Mouse (Mus musculus): ENCODE results near the gene Stmn1. TPM values are rescaled to one million over a fixed set of nuclear protein-coding genes. Genes with fewer than 3 reads are reported as not detected.
"Not testable (repeated sequence)": the region's sequence is repeated elsewhere in the genome, so short reads cannot be mapped to it uniquely, and the experiment has no call there.

The Stmn1 gene
- polyA plus RNA-seq, 1 experiment from 2014 or later = 6,954 TPM

- H3K9ac ChIP-seq = no peak overlapping the region
- no peak overlapping the region for H3K4me3 ChIP-seq
- H3K27me3 ChIP-seq = peaks cover 3% of the 10 kb centered on the region; the same call in 1 of the 2 replicates
- ATAC-seq = no peak
- peaks cover 9% of the 10 kb centered on the region for H3K4me1 ChIP-seq
- no peak overlapping the region for H3K4me2 ChIP-seq
- H3K27ac ChIP-seq = no peak overlapping the region
- H3K36me3 ChIP-seq (ENCODE audit: poor library complexity, severe bottlenecking) = peaks cover 24% of the 10 kb centered on the region
- H3K9me3 ChIP-seq (replicated peaks) = no peaks in the 10 kb centered on the region
- WGBS = 88% methylated on average over 4 of the region's 4 CpGs
These were observed 11.7 kb downstream of the Stmn1 start for GRCm38 (mm10) chr4:134479839-134480238.

GRCm38 (mm10) chr4:134480864-134481263, 12.7 kb downstream of the Stmn1 start:
- H3K27ac ChIP-seq = no peak overlapping the region
- H3K27me3 ChIP-seq = peaks cover 3% of the 10 kb centered on the region; the same call in 1 of the 2 replicates
- no peaks in the 10 kb centered on the region for H3K9me3 ChIP-seq (replicated peaks)
- peaks cover 5% of the 10 kb centered on the region; the same call in 1 of the 2 replicates for H3K4me1 ChIP-seq
- H3K4me2 ChIP-seq = no peak overlapping the region
- ATAC-seq = no peak
- H3K4me3 ChIP-seq = no peak overlapping the region
- peaks cover 14% of the 10 kb centered on the region for H3K36me3 ChIP-seq (ENCODE audit: poor library complexity, severe bottlenecking)
- no peak overlapping the region for H3K9ac ChIP-seq
- 23% methylated on average over 6 of the region's 6 CpGs for WGBS

DNA sequence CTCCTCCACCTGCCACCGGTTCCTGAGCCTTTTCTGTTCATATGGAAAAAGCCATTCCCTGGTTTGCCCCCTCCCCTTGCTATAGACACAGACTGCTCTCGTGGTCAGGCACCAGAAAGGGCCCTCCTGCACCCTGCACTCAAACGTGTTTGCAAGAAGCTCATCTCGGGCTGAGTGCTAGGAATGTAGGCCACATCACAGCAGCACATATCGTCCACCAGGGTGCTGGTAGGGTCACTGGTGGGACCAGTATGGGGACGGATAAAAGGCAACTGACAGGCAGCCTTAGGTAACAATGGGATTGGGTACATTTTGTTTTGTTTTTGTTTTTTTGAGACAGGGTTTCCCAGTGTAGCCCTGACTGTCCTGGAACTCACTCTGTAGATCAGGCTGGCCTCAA, 13.2 kb downstream of the Stmn1 start:
- Histone ChIP-seq H3K4me3 (no peak overlapping the region), H3K27ac (no peak overlapping the region), H3K36me3 (ENCODE audit: poor library complexity, severe bottlenecking) (peaks cover 10% of the 10 kb centered on the region), H3K9ac (no peak overlapping the region), H3K4me1 (peaks cover 5% of the 10 kb centered on the region; the same call in 1 of the 2 replicates), H3K9me3 (replicated peaks) (no peaks in the 10 kb centered on the region), H3K4me2 (no peak overlapping the region), H3K27me3 (peaks cover 3% of the 10 kb centered on the region; the same call in 1 of the 2 replicates)
- 63% methylated on average over 6 of the region's 6 CpGs for WGBS
- no peak for ATAC-seq

DNA sequence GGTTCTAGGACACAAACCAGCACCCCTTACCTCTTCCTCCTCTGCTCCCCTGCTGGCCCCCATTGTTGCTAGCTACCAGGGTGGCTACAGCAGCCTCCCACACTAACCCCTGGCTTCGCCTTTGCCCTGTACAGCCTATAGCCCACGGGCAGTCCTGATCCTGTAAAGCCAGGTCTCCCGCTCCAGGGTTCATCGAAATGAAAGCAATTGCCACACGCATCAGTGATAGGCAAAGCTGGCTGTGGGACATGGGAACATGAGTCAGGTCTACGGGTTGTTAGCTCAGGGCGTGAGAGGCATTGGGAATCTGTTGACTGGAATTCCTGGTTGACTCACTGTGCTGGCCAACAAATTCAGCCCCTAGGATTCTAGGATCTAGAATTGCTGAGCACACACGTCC, 14.3 kb downstream of the Stmn1 start:
- no peak overlapping the region for H3K4me2 ChIP-seq
- no peak overlapping the region for H3K27ac ChIP-seq
- peaks cover 3% of the 10 kb centered on the region; the same call in 1 of the 2 replicates for H3K27me3 ChIP-seq
- no peak overlapping the region for H3K9ac ChIP-seq
- no peak overlapping the region for H3K4me3 ChIP-seq
- H3K4me1 ChIP-seq = peaks cover 5% of the 10 kb centered on the region; the same call in 1 of the 2 replicates
- H3K9me3 ChIP-seq (replicated peaks) = no peaks in the 10 kb centered on the region
- WGBS = 83% methylated on average over 8 of the region's 8 CpGs
- ATAC-seq = no peak
- H3K36me3 ChIP-seq (ENCODE audit: poor library complexity, severe bottlenecking) = no peaks in the 10 kb centered on the region

- no peak for ATAC-seq
- WGBS = 71% methylated on average over 6 of the region's 6 CpGs
- no peak overlapping the region for H3K4me3 ChIP-seq
- peaks cover 3% of the 10 kb centered on the region; the same call in 1 of the 2 replicates for H3K27me3 ChIP-seq
- no peaks in the 10 kb centered on the region for H3K36me3 ChIP-seq (ENCODE audit: poor library complexity, severe bottlenecking)
- no peak overlapping the region for H3K9ac ChIP-seq
- peaks cover 3% of the 10 kb centered on the region; the same call in 1 of the 2 replicates for H3K4me1 ChIP-seq
- no peak overlapping the region for H3K4me2 ChIP-seq
- H3K9me3 ChIP-seq (replicated peaks) = no peaks in the 10 kb centered on the region
- H3K27ac ChIP-seq = no peak overlapping the region
These were observed 15.1 kb downstream of the Stmn1 start for GRCm38 (mm10) chr4:134483078-134483688.

GRCm38 (mm10) chr4:134483696-134484095, 15.6 kb downstream of the Stmn1 start:
- 50% methylated on average over 6 of the region's 6 CpGs for WGBS
- peaks cover 2% of the 10 kb centered on the region; the same call in 1 of the 2 replicates for H3K4me1 ChIP-seq
- no peaks in the 10 kb centered on the region for H3K9me3 ChIP-seq (replicated peaks)
- no peak overlapping the region for H3K9ac ChIP-seq
- no peak overlapping the region for H3K4me3 ChIP-seq
- no peaks in the 10 kb centered on the region for H3K36me3 ChIP-seq (ENCODE audit: poor library complexity, severe bottlenecking)
- H3K27me3 ChIP-seq = peaks cover 3% of the 10 kb centered on the region; the same call in 1 of the 2 replicates
- no peak for ATAC-seq
- no peak overlapping the region for H3K27ac ChIP-seq
- H3K4me2 ChIP-seq = no peak overlapping the region

DNA sequence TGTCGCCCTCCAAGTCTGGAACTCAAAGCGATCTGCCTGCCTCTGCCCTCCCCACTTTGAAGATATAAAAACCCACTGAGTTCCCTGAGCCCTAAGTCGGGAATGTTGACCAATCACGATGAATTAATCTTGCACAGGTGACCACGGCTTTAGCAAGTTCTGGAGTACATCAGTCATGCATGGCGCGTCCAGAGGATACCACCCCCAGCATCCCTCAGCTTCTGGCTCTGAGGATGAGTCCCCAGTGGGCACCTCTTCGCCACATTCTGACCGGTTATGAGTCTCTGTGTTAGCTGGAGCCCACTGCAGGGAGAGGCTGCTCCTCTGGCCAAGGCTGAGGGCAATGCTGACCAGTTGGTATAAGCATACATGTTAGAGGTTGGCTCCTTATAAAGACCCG, 16.1 kb downstream of the Stmn1 start:
- WGBS = 83% methylated on average over 10 of the region's 10 CpGs
- Histone ChIP-seq H3K27me3 (peaks cover 3% of the 10 kb centered on the region; the same call in 1 of the 2 replicates), H3K9me3 (replicated peaks) (no peaks in the 10 kb centered on the region), H3K4me2 (no peak overlapping the region), H3K4me1 (peaks cover 2% of the 10 kb centered on the region; the same call in 1 of the 2 replicates), H3K36me3 (ENCODE audit: poor library complexity, severe bottlenecking) (no peaks in the 10 kb centered on the region), H3K27ac (no peak overlapping the region), H3K9ac (no peak overlapping the region), H3K4me3 (no peak overlapping the region)
- no peak for ATAC-seq

- WGBS = 84% methylated on average over 5 of the region's 5 CpGs
- H3K36me3 ChIP-seq (ENCODE audit: poor library complexity, severe bottlenecking) = no peaks in the 10 kb centered on the region
- H3K27ac ChIP-seq = no peak overlapping the region
- H3K9ac ChIP-seq = no peak overlapping the region
- no peak overlapping the region for H3K4me3 ChIP-seq
- no peak overlapping the region for H3K4me2 ChIP-seq
- H3K4me1 ChIP-seq = peaks cover 2% of the 10 kb centered on the region; the same call in 1 of the 2 replicates
- H3K27me3 ChIP-seq = peaks cover 3% of the 10 kb centered on the region; the same call in 1 of the 2 replicates
- no peak for ATAC-seq
- H3K9me3 ChIP-seq (replicated peaks) = no peaks in the 10 kb centered on the region
These were observed 17.2 kb downstream of the Stmn1 start for GRCm38 (mm10) chr4:134485151-134485900.

GRCm38 (mm10) chr4:134488211-134488610, 20.1 kb downstream of the Stmn1 start:
- Histone ChIP-seq H3K4me2 (no peak overlapping the region), H3K27ac (no peak overlapping the region), H3K36me3 (ENCODE audit: poor library complexity, severe bottlenecking) (no peaks in the 10 kb centered on the region), H3K9me3 (replicated peaks) (no peaks in the 10 kb centered on the region), H3K9ac (no peak overlapping the region), H3K27me3 (no peaks in the 10 kb centered on the region), H3K4me3 (no peak overlapping the region), H3K4me1 (peaks cover 7% of the 10 kb centered on the region; the same call in 1 of the 2 replicates)
- ATAC-seq = no peak
- 88% methylated on average over 5 of the region's 5 CpGs for WGBS

- 0 out of 2 replicates have a peak, but pooled peaks cover 10% of the 10 kb centered on the region for H3K4me1 ChIP-seq
These were observed 22.0 kb downstream of the Stmn1 start for GRCm38 (mm10) chr4:134489986-134490665.

GRCm38 (mm10) chr4:134491716-134492115, 23.6 kb downstream of the Stmn1 start:
- Histone ChIP-seq H3K9ac (no peak overlapping the region), H3K9me3 (replicated peaks) (no peaks in the 10 kb centered on the region), H3K27me3 (no peaks in the 10 kb centered on the region), H3K27ac (no peak overlapping the region), H3K4me2 (no peak overlapping the region), H3K4me3 (no peak overlapping the region), H3K4me1 (peaks cover 17% of the 10 kb centered on the region), H3K36me3 (ENCODE audit: poor library complexity, severe bottlenecking) (no peaks in the 10 kb centered on the region)
- WGBS = 61% methylated on average over 6 of the region's 6 CpGs
- no peak for ATAC-seq

More at GRCm38 (mm10) chr4:134489986-134490665, 22.0 kb downstream of the Stmn1 start:
- H3K9ac ChIP-seq = no peak overlapping the region
- H3K4me2 ChIP-seq = no peak overlapping the region
- 94% methylated on average over 11 of the region's 11 CpGs for WGBS
- no peaks in the 10 kb centered on the region for H3K9me3 ChIP-seq (replicated peaks)
- H3K27me3 ChIP-seq = no peaks in the 10 kb centered on the region
- no peak overlapping the region for H3K4me3 ChIP-seq
- ATAC-seq = no peak
- no peaks in the 10 kb centered on the region for H3K36me3 ChIP-seq (ENCODE audit: poor library complexity, severe bottlenecking)
- H3K27ac ChIP-seq = no peak overlapping the region

DNA sequence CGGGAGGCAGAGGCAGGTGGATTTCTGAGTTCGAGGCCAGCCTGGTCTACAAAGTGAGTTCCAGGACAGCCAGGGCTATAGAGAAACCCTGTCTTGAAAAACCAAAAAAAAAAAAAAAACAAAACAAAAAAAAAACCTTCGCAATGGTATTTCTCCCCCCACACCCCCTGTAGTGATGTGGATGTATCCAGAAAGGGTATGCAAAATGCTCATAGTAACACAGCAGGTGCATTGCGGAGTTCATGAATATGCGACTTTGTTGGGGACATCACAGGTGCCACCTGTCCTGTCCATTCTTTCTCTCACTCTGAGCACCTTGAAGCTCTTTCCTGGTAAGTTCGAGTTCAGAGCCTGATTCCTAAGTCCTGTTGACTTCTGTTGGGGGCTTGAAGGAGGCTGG, 26.0 kb downstream of the Stmn1 start:
- 89% methylated on average over 6 of the region's 6 CpGs for WGBS
- not testable (repeated sequence) for ATAC-seq, H3K27ac ChIP-seq

More for the DNA sequence above, 26.0 kb downstream of the Stmn1 start:
- H3K9ac ChIP-seq; H3K27me3 ChIP-seq; H3K9me3 ChIP-seq (replicated peaks); H3K36me3 ChIP-seq (ENCODE audit: poor library complexity, severe bottlenecking); H3K4me2 ChIP-seq; H3K4me3 ChIP-seq: not testable (repeated sequence)
- H3K4me1 ChIP-seq = peaks cover 33% of the 10 kb centered on the region
